Mouse (Mus musculus): Measurements from ENCODE around the gene Mettl1. TPM values are rescaled to one million over a fixed set of nuclear protein-coding genes. Genes with fewer than 3 reads are reported as not detected.
A peak's percentile ranks its signal among the peaks of the same experiment; 100 is the strongest.

The Mettl1 gene
- polyA plus RNA-seq, 1 experiment from 2014 or later = 17.4 TPM

GRCm38 (mm10) chr10:127040569-127041214 is 522 bp upstream of the Mettl1 start:
- Histone ChIP-seq H3K4me1 (ENCODE audit: control insufficient read depth, insufficient read depth, low read length) (peaks cover 3% of the 10 kb centered on the region; the same call in 1 of the 2 replicates), H3K4me2 (ENCODE audit: low read length) (peak overlapping the region; percentile 77), H3K9ac (replicated peaks; ENCODE audit: low read length) (peak overlapping the region; percentile 64), H3K4me3 (replicated peaks; ENCODE audit: low read depth, low read length) (peak overlapping the region; percentile 65), H3K9me3 (ENCODE audit: control insufficient read depth, low read length) (no peaks in the 10 kb centered on the region), H3K27ac (replicated peaks; ENCODE audit: low read depth, low read length) (no peak overlapping the region), H3K36me3 (ENCODE audit: control insufficient read depth, insufficient read depth, low read length) (no peaks in the 10 kb centered on the region), H3K27me3 (ENCODE audit: control insufficient read depth, insufficient read depth, low read length) (no peaks in the 10 kb centered on the region; the same call in 1 of the 2 replicates)
- ATAC-seq (ENCODE audit: low FRiP score, low TSS enrichment) = peak; percentile 19; the same call in 1 of the 2 replicates
- DNase-seq = peak; percentile 42
- WGBS = 1% methylated on average over 20 of the region's 20 CpGs

DNA sequence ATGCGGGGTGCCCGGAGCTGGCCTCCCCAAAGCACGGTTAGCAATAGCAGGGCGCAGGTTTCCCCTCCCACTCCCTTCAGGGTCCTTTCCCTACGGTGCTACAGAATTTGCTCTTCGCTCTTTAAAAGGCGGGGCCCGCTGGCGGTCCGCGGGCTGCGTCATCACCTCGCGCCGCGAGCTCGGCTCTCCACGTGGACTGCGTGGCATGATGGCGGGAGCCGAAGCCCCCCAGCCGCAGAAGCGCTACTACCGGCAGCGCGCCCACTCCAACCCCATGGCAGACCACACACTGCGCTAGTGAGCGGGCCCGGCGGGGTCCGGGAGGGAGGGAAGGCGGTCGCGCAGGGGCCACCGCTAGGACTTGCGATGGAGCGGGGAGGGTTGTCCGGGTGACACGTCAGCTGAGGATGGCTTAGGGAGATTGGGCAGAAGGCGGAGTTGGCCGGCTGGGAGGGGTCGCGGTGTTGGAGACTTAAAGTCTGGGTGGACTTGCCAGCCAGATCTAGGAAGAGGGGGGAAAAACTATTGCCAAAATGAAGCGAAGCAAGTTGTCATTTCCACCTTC is 642 bp downstream of the Mettl1 start:
- Histone ChIP-seq H3K36me3 (ENCODE audit: control insufficient read depth, insufficient read depth, low read length) (no peaks in the 10 kb centered on the region), H3K27ac (replicated peaks; ENCODE audit: low read depth, low read length) (0 out of 2 replicates have a peak overlapping the region, but pooled peaks have one; percentile 26), H3K4me2 (ENCODE audit: low read length) (peak overlapping the region; percentile 77), H3K9ac (replicated peaks; ENCODE audit: low read length) (peak overlapping the region; percentile 64), H3K27me3 (ENCODE audit: control insufficient read depth, insufficient read depth, low read length) (no peaks in the 10 kb centered on the region; the same call in 1 of the 2 replicates), H3K4me3 (replicated peaks; ENCODE audit: low read depth, low read length) (peak overlapping the region; percentile 65), H3K9me3 (ENCODE audit: control insufficient read depth, low read length) (no peaks in the 10 kb centered on the region), H3K4me1 (ENCODE audit: control insufficient read depth, insufficient read depth, low read length) (peaks cover 3% of the 10 kb centered on the region; the same call in 1 of the 2 replicates)
- under 1% methylated on average over 44 of the region's 44 CpGs for WGBS
- DNase-seq (peak; percentile 97), ATAC-seq (ENCODE audit: low FRiP score, low TSS enrichment) (peak; percentile 86)

- Histone ChIP-seq H3K9me3 (ENCODE audit: control insufficient read depth, low read length) (no peaks in the 10 kb centered on the region), H3K4me2 (ENCODE audit: low read length) (peak overlapping the region; percentile 77), H3K4me1 (ENCODE audit: control insufficient read depth, insufficient read depth, low read length) (peaks cover 3% of the 10 kb centered on the region; the same call in 1 of the 2 replicates), H3K27ac (replicated peaks; ENCODE audit: low read depth, low read length) (no peak overlapping the region), H3K4me3 (replicated peaks; ENCODE audit: low read depth, low read length) (peak overlapping the region; percentile 65), H3K9ac (replicated peaks; ENCODE audit: low read length) (peak overlapping the region; percentile 24; the same call in 1 of the 2 replicates), H3K27me3 (ENCODE audit: control insufficient read depth, insufficient read depth, low read length) (peaks cover 1% of the 10 kb centered on the region), H3K36me3 (ENCODE audit: control insufficient read depth, insufficient read depth, low read length) (no peaks in the 10 kb centered on the region)
- WGBS = 18% methylated on average over 5 of the region's 5 CpGs
- DNase-seq (no peak), ATAC-seq (ENCODE audit: low FRiP score, low TSS enrichment) (no peak)
Measured at GRCm38 (mm10) chr10:127042468-127043115, 1.4 kb downstream of the Mettl1 start.

DNA sequence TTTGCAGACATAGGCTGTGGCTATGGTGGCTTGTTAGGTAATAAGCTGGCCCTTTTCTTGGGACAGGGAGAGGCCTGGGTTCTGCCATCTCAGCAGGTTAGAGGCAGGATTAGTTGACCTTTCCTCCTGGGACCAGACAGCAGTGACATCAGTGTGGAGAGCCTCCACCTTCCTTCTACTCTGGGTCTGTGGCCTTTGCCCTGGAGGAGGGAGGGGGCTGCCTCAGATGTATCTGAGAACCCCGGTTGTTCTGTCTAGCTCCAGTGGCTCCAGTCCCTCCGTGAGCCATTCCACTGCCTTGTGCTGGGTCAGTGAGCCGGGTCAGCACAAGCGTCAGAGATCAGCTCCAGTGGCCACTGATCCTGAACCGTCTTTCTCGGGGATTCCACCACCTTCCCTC is 2.0 kb downstream of the Mettl1 start:
- WGBS = 41% methylated on average over 6 of the region's 6 CpGs
- Histone ChIP-seq H3K36me3 (ENCODE audit: control insufficient read depth, insufficient read depth, low read length) (no peaks in the 10 kb centered on the region), H3K4me1 (ENCODE audit: control insufficient read depth, insufficient read depth, low read length) (peaks cover 3% of the 10 kb centered on the region; the same call in 1 of the 2 replicates), H3K9ac (replicated peaks; ENCODE audit: low read length) (no peak overlapping the region), H3K9me3 (ENCODE audit: control insufficient read depth, low read length) (no peaks in the 10 kb centered on the region), H3K4me2 (ENCODE audit: low read length) (no peak overlapping the region), H3K27me3 (ENCODE audit: control insufficient read depth, insufficient read depth, low read length) (peaks cover 7% of the 10 kb centered on the region), H3K4me3 (replicated peaks; ENCODE audit: low read depth, low read length) (no peak overlapping the region), H3K27ac (replicated peaks; ENCODE audit: low read depth, low read length) (no peak overlapping the region)
- ATAC-seq (ENCODE audit: low FRiP score, low TSS enrichment) (no peak), DNase-seq (no peak)

GRCm38 (mm10) chr10:127047954-127048353 is 6.7 kb downstream of the Mettl1 start, which contains the start of gene Cyp27b1:
Gene Cyp27b1, plus strand, starts transcription at chr10:127048250.
- no peak within 1 kb of the TSS for H3K9ac ChIP-seq (replicated peaks; ENCODE audit: low read length)
- H3K9me3 ChIP-seq (ENCODE audit: control insufficient read depth, low read length) = no peaks in the 10 kb centered on the region
- no peak for DNase-seq
- H3K27ac ChIP-seq (replicated peaks; ENCODE audit: low read depth, low read length) = no peak within 1 kb of the TSS
- peaks cover 41% of the 10 kb centered on the region for H3K27me3 ChIP-seq (ENCODE audit: control insufficient read depth, insufficient read depth, low read length)
- peaks cover 5% of the 10 kb centered on the region; the same call in 1 of the 2 replicates for H3K36me3 ChIP-seq (ENCODE audit: control insufficient read depth, insufficient read depth, low read length)
- 23% methylated on average over 5 of the region's 5 CpGs for WGBS
- ATAC-seq (ENCODE audit: low FRiP score, low TSS enrichment) = no peak
- H3K4me2 ChIP-seq (ENCODE audit: low read length) = no peak within 1 kb of the TSS
- H3K4me3 ChIP-seq (replicated peaks; ENCODE audit: low read depth, low read length) = no peak within 1 kb of the TSS
- no peaks in the 10 kb centered on the region for H3K4me1 ChIP-seq (ENCODE audit: control insufficient read depth, insufficient read depth, low read length)

GRCm38 (mm10) chr10:127048608-127049394 is 7.6 kb downstream of the Mettl1 start:
- Histone ChIP-seq H3K4me3 (replicated peaks; ENCODE audit: low read depth, low read length) (no peak overlapping the region), H3K36me3 (ENCODE audit: control insufficient read depth, insufficient read depth, low read length) (peaks cover 10% of the 10 kb centered on the region), H3K27ac (replicated peaks; ENCODE audit: low read depth, low read length) (no peak overlapping the region), H3K27me3 (ENCODE audit: control insufficient read depth, insufficient read depth, low read length) (peaks cover 41% of the 10 kb centered on the region), H3K4me2 (ENCODE audit: low read length) (no peak overlapping the region), H3K4me1 (ENCODE audit: control insufficient read depth, insufficient read depth, low read length) (no peaks in the 10 kb centered on the region), H3K9me3 (ENCODE audit: control insufficient read depth, low read length) (no peaks in the 10 kb centered on the region), H3K9ac (replicated peaks; ENCODE audit: low read length) (no peak overlapping the region)
- no peak for ATAC-seq (ENCODE audit: low FRiP score, low TSS enrichment)
- WGBS = 4% methylated on average over 35 of the region's 35 CpGs
- DNase-seq = no peak

- Histone ChIP-seq H3K27ac (replicated peaks; ENCODE audit: low read depth, low read length) (no peak overlapping the region), H3K36me3 (ENCODE audit: control insufficient read depth, insufficient read depth, low read length) (peaks cover 18% of the 10 kb centered on the region), H3K4me2 (ENCODE audit: low read length) (no peak overlapping the region), H3K27me3 (ENCODE audit: control insufficient read depth, insufficient read depth, low read length) (peaks cover 41% of the 10 kb centered on the region), H3K4me1 (ENCODE audit: control insufficient read depth, insufficient read depth, low read length) (no peaks in the 10 kb centered on the region), H3K4me3 (replicated peaks; ENCODE audit: low read depth, low read length) (no peak overlapping the region), H3K9ac (replicated peaks; ENCODE audit: low read length) (no peak overlapping the region), H3K9me3 (ENCODE audit: control insufficient read depth, low read length) (no peaks in the 10 kb centered on the region)
- WGBS = 3% methylated on average over 29 of the region's 29 CpGs
- DNase-seq (no peak), ATAC-seq (ENCODE audit: low FRiP score, low TSS enrichment) (no peak)
Measured at GRCm38 (mm10) chr10:127049395-127050118, 8.3 kb downstream of the Mettl1 start.

GRCm38 (mm10) chr10:127050119-127050474 is 8.9 kb downstream of the Mettl1 start:
- Histone ChIP-seq H3K4me3 (replicated peaks; ENCODE audit: low read depth, low read length) (no peak overlapping the region), H3K9ac (replicated peaks; ENCODE audit: low read length) (no peak overlapping the region), H3K9me3 (ENCODE audit: control insufficient read depth, low read length) (no peaks in the 10 kb centered on the region), H3K27me3 (ENCODE audit: control insufficient read depth, insufficient read depth, low read length) (peaks cover 41% of the 10 kb centered on the region), H3K4me2 (ENCODE audit: low read length) (no peak overlapping the region), H3K4me1 (ENCODE audit: control insufficient read depth, insufficient read depth, low read length) (no peaks in the 10 kb centered on the region), H3K27ac (replicated peaks; ENCODE audit: low read depth, low read length) (no peak overlapping the region), H3K36me3 (ENCODE audit: control insufficient read depth, insufficient read depth, low read length) (peaks cover 23% of the 10 kb centered on the region)
- DNase-seq (no peak), ATAC-seq (ENCODE audit: low FRiP score, low TSS enrichment) (peak; percentile 28; the same call in 1 of the 2 replicates)
- WGBS = 22% methylated on average over 10 of the region's 10 CpGs
